Comparison of ENCODE assay signal across 17 mouse cellular contexts in genomic region chr14:47116062-47116762, GRCm38 (mm10).
DNase-seq lines count a peak whose midpoint lies in the region; ATAC-seq and TF ChIP-seq lines count a peak whose summit lies in the region.
"Had no signal": no experiment of that assay in that cellular context is flagged by ENCODE, and none has a peak within 500 bp of the region (broad histone marks: within the 10 kb centered on the region; RNA-seq: fewer than 3 reads in every experiment).

No protein-coding gene starts in this region.

- H3K9me3 ChIP-seq in intestine, postnatal 0 days (ENCODE audit: control insufficient read depth), result no peaks in the 10 kb centered on the region
- H3K9me3 ChIP-seq: hindbrain, embryonic 10.5 days had no signal

- DNase-seq in adrenal gland, postnatal 14 days, result peak; percentile 45
- DNase-seq in adrenal gland, adult 18-20 months (ENCODE audit: low spot score in 2 of 2), result no peak
- peak; percentile 10 for DNase-seq in skeletal muscle tissue, adult 2 months (ENCODE audit: low read depth, low spot score)
- no peak for DNase-seq in neural tube, embryonic 10.5 days (ENCODE audit: extremely low spot score, low spot score)
- DNase-seq in urinary bladder, postnatal 36 days (ENCODE audit: low spot score in 2 of 2), result no peak
- no peak for DNase-seq in retina, postnatal 1 day
- DNase-seq: cerebellum, adult 18-20 months; embryo, embryonic 11 days; heart, adult 18-20 months; kidney, adult 11 months; kidney, postnatal 4 days; right cerebral cortex, postnatal 4 days had no signal

- H3K9ac ChIP-seq in intestine, postnatal 0 days (ENCODE audit: low read depth, low read length), result no peak overlapping the region

- no peak; the same call in 1 of the 2 replicates for TF ChIP-seq POLR2A in bone marrow, adult 2 months (IDR thresholded peaks at IDR 0.05; ENCODE audit: borderline replicate concordance, control insufficient read depth, low read depth, low read length)

- TF ChIP-seq CTCF in bone marrow, adult 2 months (IDR thresholded peaks at IDR 0.05; ENCODE audit: control insufficient read depth, insufficient read depth, low read length), result no peak
- TF ChIP-seq CTCF in intestine, postnatal 0 days (IDR thresholded peaks at IDR 0.05; ENCODE audit: low read depth), result no peak

- ATAC-seq in intestine, postnatal 0 days, result peak; percentile 94

- H3K4me1 ChIP-seq in bone marrow, adult 2 months (ENCODE audit: control insufficient read depth, insufficient read depth, low read length), result peaks cover 9% of the 10 kb centered on the region
- no peaks in the 10 kb centered on the region for H3K4me1 ChIP-seq in intestine, postnatal 0 days (replicated peaks; ENCODE audit: control insufficient read depth, insufficient read depth, low read length)
- H3K4me1 ChIP-seq: hindbrain, embryonic 10.5 days had no signal

- WGBS in bone marrow, adult 2 months, result 35% methylated on average over 10 of the region's 10 CpGs
- 51% methylated on average over 8 of the region's 10 CpGs for WGBS in intestine, postnatal 0 days

- no peak overlapping the region for H3K4me2 ChIP-seq in intestine, postnatal 0 days (replicated peaks; ENCODE audit: low read depth)

- H3K36me3 ChIP-seq in intestine, postnatal 0 days (ENCODE audit: control insufficient read depth, insufficient read depth), result no peaks in the 10 kb centered on the region
- H3K36me3 ChIP-seq: hindbrain, embryonic 10.5 days had no signal

- H3K27ac ChIP-seq in bone marrow, adult 2 months (ENCODE audit: control insufficient read depth, insufficient read depth, low read depth, low read length, poor library complexity), result peak overlapping the region; percentile 52
- peak overlapping the region; percentile 42 for H3K27ac ChIP-seq in intestine, postnatal 0 days (ENCODE audit: low read depth, low read length)
- H3K27ac ChIP-seq: hindbrain, embryonic 10.5 days had no signal

- H3K27me3 ChIP-seq in intestine, postnatal 0 days (replicated peaks; ENCODE audit: control insufficient read depth, insufficient read depth, low read length), result no peaks in the 10 kb centered on the region

- H3K4me3 ChIP-seq in bone marrow, adult 2 months (replicated peaks; ENCODE audit: control insufficient read depth, low read depth, low read length), result no peak overlapping the region
- no peak overlapping the region for H3K4me3 ChIP-seq in intestine, postnatal 0 days (ENCODE audit: low read depth, low read length)
- H3K4me3 ChIP-seq: erythroblast, embryonic 14.5 days; hindbrain, embryonic 10.5 days; megakaryocyte, embryonic 14.5 days had no signal

Comparison
In these comparisons a context has a peak if more than half of its experiments do, and no peak if none do; other contexts are left out.
1. DNase-seq: peak in adrenal gland, postnatal 14 days (single experiment) and skeletal muscle tissue, adult 2 months (single experiment); none in adrenal gland, adult 18-20 months (0 of 2), neural tube, embryonic 10.5 days (single experiment), urinary bladder, postnatal 36 days (0 of 2) and retina, postnatal 1 day (single experiment).